Mouse (Mus musculus): ENCODE data around the gene Nfia.

The Nfia gene

DNA sequence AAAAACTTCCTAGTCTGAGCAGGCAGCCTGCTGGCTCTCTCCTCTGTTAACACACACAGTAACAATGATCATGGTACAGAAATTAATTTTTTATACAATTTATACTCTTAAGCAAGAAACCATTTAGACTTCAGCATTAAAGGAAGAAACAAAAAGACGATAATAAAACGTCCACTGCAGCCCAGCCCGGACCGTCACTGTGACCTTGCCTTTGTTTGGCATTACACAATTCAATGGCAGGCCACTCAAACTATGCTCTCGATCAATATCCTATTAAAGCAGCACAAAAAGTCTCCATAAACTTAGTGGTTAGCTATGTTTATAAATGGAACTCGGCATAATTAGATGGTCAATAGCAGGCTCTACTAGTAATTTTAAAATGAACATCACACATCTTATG lies 232.5 kb downstream of the Nfia start:
- no peak for DNase-seq (ENCODE audit: low spot score)

DNA sequence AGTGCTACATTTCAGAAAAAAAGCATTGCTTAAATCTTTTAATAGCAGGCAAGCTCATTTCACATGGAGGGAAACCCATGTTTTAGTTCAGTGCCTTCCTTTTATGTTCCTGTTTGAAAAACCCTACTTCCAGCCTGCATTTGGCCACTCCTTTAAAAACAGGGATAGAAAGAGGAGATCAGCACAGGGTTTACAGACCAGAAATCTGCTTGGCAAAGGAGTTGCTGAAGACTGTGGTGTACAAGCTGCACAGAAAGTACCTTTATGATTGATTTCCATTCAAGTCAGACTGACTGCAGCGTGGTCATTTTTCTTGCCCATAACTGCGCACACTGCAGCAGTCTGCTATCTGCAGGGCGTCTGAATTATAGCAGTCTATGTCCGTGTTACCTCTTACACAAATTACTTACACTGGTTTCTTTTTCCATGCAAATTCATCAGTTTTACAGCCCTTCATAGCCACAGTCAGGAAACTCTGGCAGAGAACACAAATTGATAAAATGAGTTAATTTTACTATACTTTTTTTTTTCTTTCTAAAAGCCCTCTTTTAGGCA lies 236.4 kb downstream of the Nfia start:
- DNase-seq (ENCODE audit: low spot score), result no peak

DNA sequence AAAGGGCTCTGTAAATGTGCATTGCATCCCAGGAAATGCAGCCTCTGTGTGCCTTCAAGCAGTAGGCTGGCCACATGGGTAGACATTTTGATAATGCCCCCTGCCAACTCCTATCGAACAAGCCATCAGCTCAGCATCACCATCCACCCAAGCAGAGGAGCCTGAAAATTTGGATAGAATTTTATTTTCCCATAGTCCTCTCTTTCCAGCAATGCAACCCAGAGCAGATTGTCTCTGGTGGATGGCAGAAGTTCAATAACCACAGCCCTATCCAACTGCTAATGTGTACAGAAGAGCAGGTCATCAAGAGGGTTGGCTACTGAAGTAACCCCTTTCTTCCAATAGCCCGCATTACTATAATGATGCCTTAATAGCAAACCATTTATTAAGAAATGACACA lies 237.4 kb downstream of the Nfia start:
- no peak for DNase-seq (ENCODE audit: low spot score)

DNA sequence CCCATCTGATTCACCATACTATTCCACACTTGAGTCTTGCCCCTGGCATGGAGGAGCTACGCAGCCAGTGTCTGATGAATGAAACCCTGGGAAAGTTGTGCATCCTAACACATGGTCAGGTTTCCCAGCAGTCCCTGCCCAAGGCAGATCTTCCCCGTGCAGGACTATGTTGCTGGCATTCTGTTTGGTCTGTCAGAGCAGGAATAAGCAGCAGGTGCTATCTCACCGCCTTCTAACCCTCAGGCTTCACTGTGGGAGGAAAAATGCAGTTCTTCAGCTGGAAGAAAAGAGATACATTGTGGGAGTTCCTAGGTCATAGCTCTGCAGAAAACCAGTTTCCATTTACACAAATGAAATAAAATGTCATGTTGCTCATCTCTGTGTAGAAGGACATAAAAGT lies 247.3 kb downstream of the Nfia start:
- DNase-seq (ENCODE audit: low spot score), result no peak

DNA sequence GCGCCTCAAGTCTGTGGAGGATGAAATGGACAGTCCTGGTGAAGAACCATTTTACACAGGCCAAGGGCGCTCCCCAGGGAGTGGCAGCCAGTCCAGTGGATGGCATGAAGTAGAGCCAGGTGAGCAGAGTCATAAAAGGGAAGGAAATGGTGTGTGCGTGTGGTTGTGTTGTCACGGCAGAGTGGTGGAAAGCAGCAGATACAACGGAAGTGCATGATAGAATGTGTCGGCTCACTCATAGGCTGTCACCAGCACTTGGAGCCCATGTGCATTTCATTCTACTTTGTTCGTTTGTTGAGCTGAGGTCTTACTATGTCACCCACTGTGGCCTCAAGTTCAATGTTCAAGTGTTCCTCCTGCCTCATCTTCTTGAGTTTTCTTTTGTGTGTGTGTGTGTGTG lies 248.3 kb downstream of the Nfia start:
- DNase-seq (ENCODE audit: low spot score), result no peak

DNA sequence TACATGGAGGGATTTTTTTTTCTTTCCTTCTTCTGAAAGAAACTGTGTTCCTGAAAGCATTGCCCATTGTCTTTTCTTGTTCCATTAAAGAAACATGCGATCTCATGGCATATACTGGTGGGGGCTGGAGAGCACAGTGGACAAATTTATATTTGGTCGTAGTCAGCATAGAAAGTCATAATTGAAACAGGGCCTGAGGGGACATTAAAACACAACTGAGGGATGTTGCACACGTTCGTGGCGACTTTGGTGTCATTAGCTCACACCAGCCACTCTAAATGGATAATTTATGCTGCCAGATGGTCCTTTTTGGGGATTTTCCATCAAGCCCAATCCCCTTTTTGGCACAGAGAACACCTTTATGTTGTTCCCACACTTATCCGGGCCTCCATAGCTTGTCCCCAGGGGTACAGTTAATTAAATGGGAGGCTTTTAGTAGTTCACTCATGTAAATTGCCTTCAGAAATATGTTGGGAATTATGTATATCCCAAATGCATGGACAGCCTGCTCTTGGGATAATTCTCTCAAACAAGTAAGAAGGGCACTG lies 250.8 kb downstream of the Nfia start:
- no peak for DNase-seq (ENCODE audit: low spot score)

DNA sequence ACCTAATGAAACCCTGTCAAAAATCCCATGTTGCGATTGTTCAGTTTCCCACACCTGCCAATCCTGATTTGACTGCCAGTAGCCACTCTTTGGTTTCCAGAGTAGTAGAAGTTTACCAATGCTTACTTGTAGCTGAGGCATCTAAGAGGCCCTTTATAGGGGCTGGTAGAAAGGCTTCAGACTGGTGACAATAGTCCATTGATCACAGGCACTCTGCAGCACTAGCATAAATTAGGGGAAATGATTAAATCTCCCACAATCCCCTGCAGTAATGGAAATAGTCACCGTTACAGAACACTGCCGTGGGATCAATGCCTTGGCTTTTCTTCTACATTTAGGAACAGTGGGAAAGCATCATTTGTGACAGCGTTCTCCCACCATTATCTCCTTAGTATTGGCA lies 254.9 kb downstream of the Nfia start:
- no peak for DNase-seq (ENCODE audit: low spot score)

DNA sequence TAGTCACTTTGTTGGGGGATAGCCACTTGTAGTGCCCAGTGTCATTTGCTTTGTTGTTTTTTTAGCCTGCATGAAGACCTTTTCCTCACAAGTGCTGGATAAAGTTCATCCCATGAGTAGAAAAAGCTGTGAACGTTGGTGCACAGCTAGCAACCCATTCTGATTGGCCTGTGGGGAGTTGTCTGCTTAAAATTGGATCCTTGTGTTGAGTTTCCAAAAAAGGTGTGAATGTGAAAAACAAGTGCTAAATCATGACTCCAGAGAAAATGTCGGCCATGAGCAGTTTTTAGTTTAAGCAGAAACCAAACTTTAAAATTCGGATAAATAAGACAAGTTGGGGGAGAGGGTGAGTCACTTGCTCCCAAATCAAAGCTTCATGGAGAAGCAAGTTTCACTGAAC lies 259.3 kb downstream of the Nfia start:
- DNase-seq (ENCODE audit: low spot score), result no peak

DNA sequence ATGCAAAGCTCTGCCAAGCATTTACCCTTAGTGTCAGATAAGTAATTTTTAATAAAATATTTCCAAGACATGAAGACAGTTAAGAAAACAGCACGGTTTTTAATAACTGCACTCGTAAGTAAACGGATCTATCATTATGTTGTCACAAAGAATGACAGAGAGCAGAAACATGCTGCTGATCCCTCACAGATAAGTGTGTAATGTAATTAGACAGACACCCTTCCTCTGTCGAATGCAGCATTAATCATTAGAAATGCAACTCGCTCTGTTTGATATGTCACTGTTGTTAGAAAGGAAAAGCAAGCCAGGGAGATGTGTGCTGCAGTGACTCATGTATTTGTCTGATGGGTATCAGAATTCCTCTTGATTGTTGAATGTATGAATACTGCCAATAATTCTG lies 259.8 kb downstream of the Nfia start:
- no peak for DNase-seq (ENCODE audit: low spot score)

DNA sequence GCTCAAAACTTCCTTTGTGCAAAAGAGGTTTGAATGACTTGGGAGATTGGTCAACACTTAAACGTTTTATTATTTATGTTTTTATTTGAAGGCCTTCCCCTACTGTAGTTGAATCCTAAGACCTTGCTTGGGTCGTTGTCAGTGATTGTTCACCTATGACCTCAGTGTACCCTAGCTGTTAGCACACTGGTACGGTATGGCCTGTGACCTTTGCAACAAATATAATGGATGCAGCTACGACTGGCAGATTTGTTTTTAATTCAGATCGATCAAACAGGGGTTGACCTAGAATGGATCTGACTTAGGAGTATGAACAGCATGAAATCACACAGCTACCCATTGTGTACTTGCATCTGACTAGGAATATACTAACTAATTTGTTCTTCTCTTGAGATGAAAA lies 266.6 kb downstream of the Nfia start:
- DNase-seq (ENCODE audit: low spot score), result no peak

DNA sequence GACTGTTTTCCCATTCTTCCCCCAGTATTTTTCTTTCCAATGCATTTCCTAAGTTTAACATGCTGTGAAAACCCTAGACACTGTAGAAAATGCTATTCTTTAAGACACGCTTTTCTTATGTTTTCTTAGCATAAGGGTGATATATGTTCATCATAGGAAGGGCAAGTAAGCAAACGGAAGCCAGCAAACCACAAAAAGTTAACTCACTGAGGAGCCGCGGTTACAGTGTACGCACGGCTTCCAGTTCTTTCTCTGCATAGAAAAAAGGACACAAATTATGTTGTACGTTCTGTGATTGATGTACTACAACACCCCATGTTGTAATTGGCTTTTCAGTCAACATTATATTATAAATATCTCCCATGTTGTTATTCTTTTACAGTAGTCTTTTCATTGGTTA lies 267.6 kb downstream of the Nfia start:
- no peak for DNase-seq (ENCODE audit: low spot score)

DNA sequence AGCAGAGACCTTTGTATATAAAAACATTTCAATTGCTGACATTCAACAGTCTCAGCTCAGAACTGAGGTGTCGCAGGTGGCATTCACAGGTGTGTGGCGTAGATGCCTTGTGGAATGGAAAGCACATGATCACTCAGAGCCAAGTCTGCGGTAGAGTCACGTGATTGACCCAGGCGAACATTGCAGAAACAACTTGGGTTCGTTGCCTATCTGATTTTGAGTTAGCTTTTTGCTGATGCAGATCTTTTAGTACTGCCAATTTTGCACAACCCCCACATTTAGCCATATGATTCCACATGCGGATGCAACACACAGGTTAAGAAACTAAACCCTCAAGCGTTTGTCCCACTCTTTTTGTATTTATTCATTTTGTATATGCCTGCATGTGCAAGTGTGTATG lies 272.1 kb downstream of the Nfia start:
- DNase-seq (ENCODE audit: low spot score), result no peak

DNA sequence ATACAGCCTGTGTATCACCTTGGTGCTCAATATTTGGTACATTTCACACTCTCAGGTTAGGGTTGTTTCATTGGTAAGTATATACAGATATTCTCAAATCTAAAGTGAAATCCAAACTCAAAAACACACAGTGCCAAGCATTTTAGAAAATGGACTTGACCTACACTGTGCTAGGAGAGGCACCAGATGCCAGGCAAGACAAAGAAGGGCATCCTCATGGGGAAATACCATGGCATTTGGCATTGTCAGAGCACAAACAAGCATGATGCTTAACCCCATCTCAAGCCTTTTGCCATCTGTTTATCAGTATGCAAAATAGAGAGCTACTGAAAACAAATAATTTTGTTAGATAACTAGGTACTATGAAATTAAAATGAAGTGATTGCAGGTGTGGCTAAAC lies 274.8 kb downstream of the Nfia start:
- no peak for DNase-seq (ENCODE audit: low spot score)

DNA sequence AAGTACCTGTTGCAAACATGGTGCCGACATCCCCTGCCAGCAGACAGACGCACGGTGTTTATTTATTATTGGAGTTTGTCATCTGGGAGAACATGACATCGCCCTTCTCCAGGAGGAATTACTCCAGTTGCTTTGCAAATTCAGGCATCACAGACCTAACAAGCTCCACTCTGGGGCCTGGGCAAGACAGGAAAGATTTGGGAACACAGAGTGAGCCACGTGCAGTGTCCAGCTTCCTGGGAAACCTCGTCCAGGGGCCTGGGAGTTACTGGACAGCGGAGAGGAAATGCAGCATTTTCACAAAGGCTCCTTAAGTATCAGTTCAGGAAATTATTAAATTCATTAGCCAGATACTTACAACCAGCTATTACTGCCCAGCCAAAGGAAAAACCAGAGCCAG lies 277.1 kb downstream of the Nfia start:
- no peak for DNase-seq (ENCODE audit: low spot score)

DNA sequence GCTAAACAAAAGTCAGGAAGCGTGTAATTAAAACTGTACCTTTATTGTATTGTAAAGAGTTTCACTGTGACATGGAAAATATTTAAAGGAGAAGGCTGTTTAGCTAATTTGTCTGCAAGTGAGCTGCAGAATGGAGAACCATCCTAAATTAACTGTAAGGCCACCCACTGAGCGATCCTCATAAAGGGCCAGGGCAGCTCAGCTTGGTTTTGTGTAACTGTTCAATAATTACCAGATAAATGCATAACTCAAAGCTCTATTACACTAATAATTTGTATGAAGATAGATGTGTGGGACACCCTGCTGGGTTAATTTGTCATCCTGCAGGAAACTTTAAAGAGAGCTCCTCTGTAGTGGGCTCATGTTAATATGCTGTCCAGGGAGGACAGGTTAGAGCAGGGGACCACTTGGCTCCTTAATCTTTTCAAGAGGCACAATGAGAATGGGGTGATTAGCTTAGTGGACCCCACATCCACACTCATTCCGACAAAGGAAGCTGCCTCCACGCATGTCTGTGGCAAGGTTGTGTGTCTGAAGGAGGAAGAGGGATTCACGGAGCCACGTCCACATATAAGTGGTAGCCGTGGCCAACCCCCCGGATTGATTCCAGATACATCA lies 277.6 kb downstream of the Nfia start:
- no peak for DNase-seq (ENCODE audit: low spot score)

DNA sequence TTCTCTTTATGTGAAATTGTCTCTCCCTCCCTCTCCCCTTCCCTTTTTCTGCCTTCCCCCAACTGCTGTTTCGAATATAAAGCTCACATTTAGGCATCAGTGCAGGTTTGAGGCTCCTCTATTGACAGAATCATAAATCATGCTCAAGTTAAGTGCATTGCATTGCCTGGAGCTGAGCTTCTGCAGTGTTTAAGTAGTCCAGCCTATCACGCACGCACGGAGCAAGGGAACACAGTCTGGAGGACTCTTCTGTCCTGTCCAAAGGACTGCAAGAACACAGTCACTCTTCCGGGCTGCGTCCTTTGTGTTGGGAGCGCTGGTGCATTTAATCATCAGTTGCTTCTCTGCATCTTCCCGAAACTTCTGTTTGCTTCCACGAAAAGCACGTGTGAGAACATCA lies 278.2 kb downstream of the Nfia start:
- DNase-seq (ENCODE audit: low spot score), result no peak

DNA sequence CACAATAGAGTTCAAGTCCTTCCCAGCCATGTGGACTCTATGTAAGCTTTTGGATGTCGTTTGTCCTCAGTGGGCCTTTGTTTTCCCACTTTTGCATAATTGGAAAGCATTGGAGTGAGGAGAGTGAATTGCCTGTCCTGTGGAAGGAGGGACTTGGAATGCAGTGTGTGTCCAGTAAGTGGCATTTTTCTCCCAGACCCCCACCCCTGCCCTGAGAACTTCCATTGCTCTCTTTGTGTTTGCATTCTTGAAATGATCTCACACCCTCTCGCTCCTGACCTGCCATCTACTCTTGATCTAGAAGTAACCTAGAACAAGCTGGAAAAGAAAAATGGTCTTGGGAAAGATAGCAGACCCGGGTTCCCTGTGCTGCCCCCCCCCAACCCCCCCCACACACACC lies 278.8 kb downstream of the Nfia start:
- no peak for DNase-seq (ENCODE audit: low spot score)

DNA sequence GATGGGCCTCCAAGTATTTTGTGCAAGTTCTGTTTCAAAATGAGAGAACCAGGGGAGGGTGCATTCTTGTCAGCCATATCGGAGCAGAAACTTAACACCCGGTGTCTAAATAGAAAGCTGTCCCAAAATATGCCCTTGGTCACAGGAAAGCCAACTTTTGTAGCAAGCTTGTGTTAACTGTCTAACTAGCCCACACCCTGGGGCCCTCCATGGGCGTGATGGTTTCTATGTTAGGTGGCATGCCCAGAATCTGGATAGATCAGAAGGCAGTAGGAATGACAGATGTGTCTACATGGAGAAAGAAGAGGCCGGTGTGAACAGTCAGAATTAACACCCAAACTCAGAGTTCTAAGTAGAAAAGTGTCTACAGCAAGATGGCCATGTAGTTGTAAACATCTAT lies 282.5 kb downstream of the Nfia start:
- no peak for DNase-seq (ENCODE audit: low spot score)

DNA sequence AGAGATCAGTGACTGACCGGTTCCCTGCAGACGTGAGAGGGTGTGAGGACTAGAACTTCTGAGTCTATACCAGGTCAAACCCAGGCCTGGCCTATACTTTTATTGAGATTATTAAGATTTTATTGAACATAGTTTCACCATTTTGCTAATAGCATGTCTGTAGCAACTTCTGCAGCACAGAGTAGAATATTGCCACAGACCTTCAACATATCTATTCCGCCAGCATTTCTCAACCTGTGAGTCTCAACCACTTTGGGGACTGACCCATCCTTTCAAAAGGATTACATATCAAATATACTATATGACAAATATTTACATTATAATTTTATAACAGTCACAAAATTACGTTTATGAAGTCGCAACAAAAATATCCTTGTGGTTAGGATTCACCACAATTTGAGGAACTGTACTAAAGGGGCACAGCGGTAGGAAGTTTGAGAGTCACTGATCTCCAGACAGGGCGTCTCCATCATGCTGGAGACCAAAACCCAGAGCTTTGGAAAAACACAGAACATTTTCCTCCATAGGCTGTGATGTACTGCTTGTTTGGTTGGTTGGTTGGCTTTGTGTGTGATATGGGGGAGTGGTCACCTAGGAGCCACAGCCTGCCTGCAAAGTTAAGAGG lies 284.0 kb downstream of the Nfia start:
- no peak for DNase-seq (ENCODE audit: low spot score)

DNA sequence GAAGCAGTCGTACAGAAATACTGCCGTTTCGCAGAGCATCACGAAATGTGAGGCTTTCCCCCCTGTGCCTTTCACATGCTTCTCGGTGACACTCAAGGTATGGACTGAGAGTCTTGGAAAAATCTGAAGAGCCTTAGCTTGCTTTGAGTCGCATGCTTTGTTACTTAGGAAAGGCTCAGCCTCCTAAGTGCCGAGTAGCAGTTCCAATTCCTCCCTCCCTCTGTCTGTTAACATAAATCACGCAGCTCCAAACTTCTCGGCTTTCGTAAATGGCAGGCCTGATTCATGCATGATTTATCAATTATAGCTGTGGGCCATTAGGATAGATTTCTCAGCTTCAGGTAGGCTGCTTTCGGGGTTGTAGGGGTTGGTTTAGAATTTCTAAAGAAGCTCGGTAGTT lies 284.7 kb downstream of the Nfia start:
- no peak for DNase-seq (ENCODE audit: low spot score)

DNA sequence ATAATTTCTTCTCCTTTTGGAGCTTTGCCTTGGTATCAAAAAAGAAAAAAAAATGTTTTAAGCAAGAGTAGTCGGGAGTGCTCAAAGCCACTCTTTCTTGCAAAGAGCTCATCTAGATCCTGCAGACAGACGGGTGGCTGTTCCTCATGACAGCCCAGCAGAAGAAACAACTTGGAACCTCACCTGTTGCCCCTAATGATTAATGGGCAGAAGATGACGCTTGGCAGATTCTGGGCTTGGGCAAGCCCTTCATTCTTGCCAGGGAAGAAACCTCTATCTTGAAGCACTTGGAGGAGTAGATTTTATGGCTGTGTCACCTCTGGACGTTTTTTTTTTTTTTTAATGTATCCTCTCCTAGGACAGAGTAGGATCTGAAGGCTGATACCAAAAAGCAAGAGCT lies 285.2 kb downstream of the Nfia start:
- DNase-seq (ENCODE audit: low spot score), result no peak

DNA sequence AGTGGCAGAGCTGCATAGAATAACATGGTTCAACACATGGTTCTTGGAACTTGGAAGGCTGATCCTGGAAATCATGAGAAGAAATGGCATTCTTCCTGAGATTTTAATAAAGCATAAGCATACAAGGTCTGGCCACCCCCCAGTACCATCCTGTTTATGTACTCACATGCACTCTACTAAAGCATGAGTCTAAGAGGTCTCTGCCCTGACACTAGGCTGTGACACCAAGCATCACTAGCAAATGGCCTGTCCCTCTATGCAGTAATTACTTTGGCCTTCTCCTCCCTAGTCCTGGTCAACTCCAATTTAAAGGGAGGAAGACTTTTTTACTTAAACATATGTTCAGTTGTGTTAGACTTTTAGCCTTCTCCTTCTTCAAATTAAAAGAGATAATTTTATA lies 285.6 kb downstream of the Nfia start:
- no peak for DNase-seq (ENCODE audit: low spot score)

DNA sequence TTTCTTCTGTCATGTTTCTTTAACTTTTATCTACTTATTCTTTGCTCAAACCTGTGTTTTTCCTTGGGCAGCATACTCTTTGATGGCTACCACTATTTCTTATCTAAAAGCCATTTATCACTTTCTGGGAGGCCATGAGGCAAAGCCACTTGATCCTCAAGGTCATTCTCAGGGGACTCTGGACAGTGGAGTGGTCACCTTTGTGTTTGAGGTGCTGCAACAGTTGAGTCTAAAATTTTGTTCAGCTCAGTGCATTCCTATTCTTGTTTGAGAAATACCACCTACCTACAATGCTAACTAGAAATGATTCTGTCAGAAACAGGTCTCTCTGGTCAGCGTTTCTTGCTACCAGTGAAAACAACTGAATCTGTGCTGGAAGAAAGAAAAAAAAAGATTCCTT lies 288.1 kb downstream of the Nfia start:
- DNase-seq (ENCODE audit: low spot score), result no peak

DNA sequence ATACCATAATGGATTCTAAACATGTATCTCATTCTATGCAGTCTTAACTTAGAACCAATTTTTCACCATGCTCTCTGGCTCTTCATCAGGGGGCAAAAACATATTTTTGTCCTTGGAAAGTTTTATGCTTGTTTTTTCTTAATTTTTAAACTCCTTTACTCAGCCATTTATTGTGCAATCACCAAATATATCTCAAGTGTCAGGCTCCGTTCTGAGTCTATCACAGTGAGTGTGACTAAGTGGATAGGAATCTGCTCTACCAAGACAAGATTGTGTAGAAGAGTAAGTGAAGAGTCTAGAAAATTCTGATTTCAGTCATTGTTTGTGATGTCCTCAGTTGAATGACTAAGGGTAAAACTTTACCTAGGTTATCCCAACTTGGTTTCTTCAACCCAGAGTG lies 288.6 kb downstream of the Nfia start:
- DNase-seq (ENCODE audit: low spot score), result no peak

Measured in urinary bladder, postnatal 25 days (tissue).